Mouse (Mus musculus) heart, postnatal 0 days (tissue): ENCODE data around the gene Klhdc9.

Experiments used
- CTCF ChIP-seq: IDR thresholded peaks from 2 replicates; pipeline ENCODE4 v1.5.1; 2016; ENCODE audit warnings: antibody characterized with exemption, control low read depth, low read depth
- EP300 ChIP-seq: IDR thresholded peaks from 2 replicates; pipeline ENCODE4 v1.6.1; 2016; ENCODE audit warnings: antibody characterized with exemption, low read depth

DNA sequence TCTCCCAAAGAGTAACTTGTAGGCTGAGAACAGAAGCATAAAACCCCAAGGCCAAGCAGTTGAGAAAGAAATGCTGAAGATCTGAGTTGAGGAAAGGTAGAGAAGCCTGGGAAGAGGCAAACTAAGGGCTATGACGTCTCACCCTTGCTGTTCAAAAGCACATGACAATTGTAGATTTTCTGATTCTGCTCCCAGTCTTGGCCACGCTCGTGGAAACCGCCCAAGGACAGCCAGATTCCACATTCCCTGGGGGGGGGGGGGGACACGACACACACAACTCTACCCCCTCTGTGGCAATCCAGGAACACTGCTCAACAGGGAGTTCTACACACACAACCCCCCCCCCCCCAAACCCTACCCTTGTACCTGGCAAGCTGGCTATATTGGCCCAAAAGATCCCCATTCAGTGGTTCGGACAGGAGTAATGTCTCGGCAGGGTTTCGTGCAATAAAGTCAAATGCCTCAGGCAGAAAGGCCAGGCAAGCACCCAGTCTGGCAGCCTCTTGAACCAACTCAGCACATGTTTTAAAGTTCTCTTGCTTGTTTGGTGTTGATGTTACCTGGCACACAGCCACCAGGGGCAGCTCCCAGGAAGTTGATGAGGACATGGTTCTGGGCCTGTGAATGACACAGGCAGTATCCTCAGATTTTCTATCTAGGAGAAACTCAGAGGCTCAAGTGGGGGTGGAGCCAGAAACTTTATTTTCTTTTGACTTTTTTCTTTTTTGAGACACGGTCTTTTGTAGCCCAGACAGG lies 16.5 kb downstream of the Klhdc9 start:
- no peak for TF ChIP-seq CTCF
- no peak for TF ChIP-seq EP300
